Mouse (Mus musculus) myocyte (in vitro differentiated cells): Measurements from ENCODE around the gene Syt8.

Experiments used
- CEBPB ChIP-seq: IDR thresholded peaks from 2 replicates; pipeline ENCODE4 v1.6.1; 2011; ENCODE audit warnings: mild to moderate bottlenecking, moderate library complexity; ENCODE audit not compliant: poor library complexity, insufficient read depth, severe bottlenecking
- E2F4 ChIP-seq: IDR thresholded peaks from one replicate; pipeline ENCODE4 v1.6.1; 2011; ENCODE audit warnings: mild to moderate bottlenecking, control low read depth, moderate library complexity; ENCODE audit not compliant: insufficient read depth
- MAX ChIP-seq: IDR thresholded peaks from one replicate; pipeline ENCODE4 v1.6.1; 2011; ENCODE audit warnings: low read depth, mild to moderate bottlenecking, control low read depth
- POLR2A ChIP-seq: IDR thresholded peaks from one replicate; pipeline ENCODE4 v1.6.1; 2011; ENCODE audit warnings: low read depth, mild to moderate bottlenecking, control low read depth, moderate library complexity; ENCODE audit not compliant: insufficient read length
- POLR2AphosphoS2 ChIP-seq: IDR thresholded peaks from one replicate; pipeline ENCODE4 v1.6.1; 2011; ENCODE audit warnings: low read depth, control low read depth; ENCODE audit not compliant: insufficient read length
- REST ChIP-seq: IDR thresholded peaks from one replicate; pipeline ENCODE4 v1.6.1; 2011; ENCODE audit warnings: mild to moderate bottlenecking, control low read depth, moderate library complexity; ENCODE audit not compliant: insufficient read depth, insufficient read length
- TCF12 ChIP-seq: IDR thresholded peaks from one replicate; pipeline ENCODE4 v1.6.1; 2011; ENCODE audit warnings: mild to moderate bottlenecking, control low read depth; ENCODE audit not compliant: poor library complexity, insufficient read depth, severe bottlenecking
- USF1 ChIP-seq: IDR thresholded peaks from one replicate; pipeline ENCODE4 v1.6.1; 2011; ENCODE audit warnings: low read depth, mild to moderate bottlenecking, control low read depth, moderate library complexity

DNA sequence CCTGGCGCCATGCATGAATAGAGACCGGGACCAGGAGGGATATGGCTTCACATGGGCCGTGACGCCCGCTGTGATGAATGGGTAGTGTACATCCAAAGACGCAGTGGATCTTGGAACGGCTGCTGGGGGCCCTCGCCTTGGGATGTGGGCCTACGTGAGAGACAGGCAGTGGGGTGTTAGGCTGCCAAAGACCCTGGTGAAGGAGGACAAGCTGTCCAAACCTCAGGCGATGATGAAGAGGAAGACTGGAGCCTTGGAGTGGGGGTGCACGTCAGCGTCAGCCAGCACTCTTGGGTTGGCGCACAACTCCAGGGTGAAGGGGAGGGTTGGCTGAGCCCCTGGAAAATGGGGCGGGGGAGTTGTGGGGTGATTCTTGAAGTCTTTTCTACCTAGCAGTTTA lies 3.5 kb upstream of the Syt8 start:
- TF ChIP-seq POLR2A = no peak
- no peak for TF ChIP-seq CEBPB
- no peak for TF ChIP-seq TCF12
- TF ChIP-seq POLR2AphosphoS2 = no peak
- no peak for TF ChIP-seq USF1
- no peak for TF ChIP-seq MAX
- no peak for TF ChIP-seq REST
- no peak for TF ChIP-seq E2F4
